Mouse (Mus musculus): Measurements from ENCODE around the gene Olfr1181.
"Not testable (repeated sequence)": the region's sequence is repeated elsewhere in the genome, so short reads cannot be mapped to it uniquely, and the experiment has no call there.

Olfr1181 gene

GRCm38 (mm10) chr2:88426071-88426470 lies at the start of gene Olfr1181:
Gene Olfr1181, minus strand, starts transcription at chr2:88426171.
- ATAC-seq (ENCODE audit: low TSS enrichment) = no peak

- ATAC-seq (ENCODE audit: low TSS enrichment) = not testable (repeated sequence)
Observed at GRCm38 (mm10) chr2:88454567-88454966, 28.6 kb upstream of the Olfr1181 start, which contains the start of gene Olfr1183. Gene Olfr1183, plus strand, starts transcription at chr2:88454867.

- ATAC-seq (ENCODE audit: low TSS enrichment) = no peak
Observed at GRCm38 (mm10) chr2:88449031-88449430, 23.1 kb upstream of the Olfr1181 start, which contains the start of gene Gm13757. Gene Gm13757, minus strand, starts transcription at chr2:88449131.

GRCm38 (mm10) chr2:88419051-88419450 lies 6.9 kb downstream of the Olfr1181 start, which contains the start of gene Olfr1180:
Gene Olfr1180, minus strand, starts transcription at chr2:88419151.
- no peak for ATAC-seq (ENCODE audit: low TSS enrichment)

GRCm38 (mm10) chr2:88406353-88406752 lies 19.6 kb downstream of the Olfr1181 start, which contains the start of gene Olfr1179:
Gene Olfr1179, minus strand, starts transcription at chr2:88406453.
- ATAC-seq (ENCODE audit: low TSS enrichment) = no peak

GRCm38 (mm10) chr2:88386762-88387161 lies 39.2 kb downstream of the Olfr1181 start, which contains the start of gene Olfr1178:
Gene Olfr1178, plus strand, starts transcription at chr2:88387062.
- no peak for ATAC-seq (ENCODE audit: low TSS enrichment)

Data from frontal cortex, adult (tissue).